Comparison of ENCODE assay signal across 8 mouse cellular contexts in the genomic region with DNA sequence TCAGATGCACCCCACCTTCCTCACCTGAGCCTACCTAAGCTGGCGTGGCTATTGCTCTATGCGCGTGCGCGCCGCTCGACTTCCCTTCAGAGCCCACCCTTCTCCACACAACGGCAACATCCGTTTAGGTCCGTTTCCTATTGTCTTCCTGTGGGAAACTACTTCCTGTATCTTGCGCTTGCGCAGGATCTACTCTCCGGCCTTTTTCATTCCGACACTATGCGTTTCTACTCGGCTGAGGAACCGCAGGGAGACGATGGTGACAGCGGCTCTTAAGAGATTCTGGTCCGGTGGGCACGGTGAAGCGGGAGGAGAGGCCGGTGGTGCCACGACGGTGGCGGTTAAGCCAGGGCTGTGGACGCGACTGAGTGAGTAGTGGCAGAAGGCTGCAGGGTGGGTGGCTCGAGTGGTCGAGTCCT. TPM values are rescaled to one million over a fixed set of nuclear protein-coding genes. Genes with fewer than 3 reads are reported as not detected.
DNase-seq lines count a peak whose midpoint lies in the region; ATAC-seq lines count a peak whose summit lies in the region.

Gene Timm29 (plus strand): TSS at position 20 of the 419 bp plus-strand sequence.
Gene Yipf2 (minus strand): TSS at position 126 of the 419 bp plus-strand sequence.

- peaks cover 55% of the 10 kb centered on the region for H3K36me3 ChIP-seq in heart, embryonic 10.5 days
- H3K36me3 ChIP-seq in kidney, embryonic 15.5 days, result peaks cover 62% of the 10 kb centered on the region

- H3K9me3 ChIP-seq in heart, embryonic 10.5 days, result no peaks in the 10 kb centered on the region
- no peaks in the 10 kb centered on the region for H3K9me3 ChIP-seq in kidney, embryonic 15.5 days (replicated peaks)

- ATAC-seq in erythroblast, adult 5-6 weeks (replicated peaks; ENCODE audit: low FRiP score, poor library complexity, severe bottlenecking), result peak; percentile 70
- ATAC-seq in kidney, embryonic 15.5 days (replicated peaks; ENCODE audit: low FRiP score), result peak; percentile 91
- ATAC-seq in monocyte, adult 5-6 weeks (replicated peaks; ENCODE audit: insufficient number of reproducible peaks, low FRiP score, low TSS enrichment, poor library complexity, severe bottlenecking), result peak; percentile 86

- H3K27me3 ChIP-seq in heart, embryonic 10.5 days (ENCODE audit: insufficient read depth, poor library complexity, severe bottlenecking), result no peaks in the 10 kb centered on the region
- H3K27me3 ChIP-seq in kidney, embryonic 15.5 days, result no peaks in the 10 kb centered on the region

- peak within 1 kb of the TSS; percentile 86 for H3K9ac ChIP-seq in kidney, embryonic 15.5 days

- 0% methylated on average over 30 of the region's 30 CpGs for WGBS in heart, embryonic 10.5 days
- under 1% methylated on average over 30 of the region's 30 CpGs for WGBS in kidney, embryonic 15.5 days

- peak within 1 kb of the TSS; percentile 96 for H3K4me2 ChIP-seq in kidney, embryonic 15.5 days

- DNase-seq in B cell, adult 2 months, result peak; percentile 88 to 89
- DNase-seq in brain, adult 2 months (ENCODE audit: low read depth, low spot score), result peak; percentile 99
- DNase-seq in heart, embryonic 10.5 days (ENCODE audit: low spot score), result peak; percentile 97
- DNase-seq in liver, result peak; percentile 85
- DNase-seq in spleen, postnatal 4 days (ENCODE audit: low spot score in 2 of 2), result peak; percentile 85 to 90

- H3K4me3 ChIP-seq in heart, embryonic 10.5 days, result peak within 1 kb of the TSS; percentile 86
- peak within 1 kb of the TSS; percentile 92 for H3K4me3 ChIP-seq in kidney, embryonic 15.5 days (replicated peaks)

- peaks cover 25% of the 10 kb centered on the region for H3K4me1 ChIP-seq in heart, embryonic 10.5 days
- H3K4me1 ChIP-seq in kidney, embryonic 15.5 days, result peaks cover 38% of the 10 kb centered on the region

- H3K27ac ChIP-seq in heart, embryonic 10.5 days, result peak within 1 kb of the TSS; percentile 88
- peak within 1 kb of the TSS; percentile 90 for H3K27ac ChIP-seq in kidney, embryonic 15.5 days

RNA-seq across cellular contexts. Expression of gene Timm29, which starts in this region (rescaled TPM):
- 11.1 and 16.7 TPM in 2 replicates for total RNA-seq in erythroblast, adult 5-6 weeks (2015; ENCODE audit: low replicate concordance)
- 16.2 and 17.0 TPM in 2 replicates for total RNA-seq in erythroblast, adult 5-6 weeks (2017; ENCODE audit: low replicate concordance)
- polyA plus RNA-seq in heart, embryonic 10.5 days (2016; fragmentation: Nextera tagmentation; extraction: Ambion mirVana), result 27.4 and 33.3 TPM in 2 replicates
- polyA plus RNA-seq in kidney, embryonic 15.5 days (2015; fragmentation: Nextera tagmentation; extraction: Ambion mirVana), result 28.4 and 28.6 TPM in 2 replicates
- 21.2 to 32.4 TPM (median 25.6 TPM) in 3 replicates for total RNA-seq in monocyte, adult 5-6 weeks (2017)

RNA-seq across cellular contexts. Expression of gene Yipf2, which starts in this region (rescaled TPM):
- 1.3 and 2.3 TPM in 2 replicates for total RNA-seq in erythroblast, adult 5-6 weeks (2015; ENCODE audit: low replicate concordance)
- total RNA-seq in erythroblast, adult 5-6 weeks (2017; ENCODE audit: low replicate concordance), result 2.6 and 5.7 TPM in 2 replicates
- polyA plus RNA-seq in heart, embryonic 10.5 days (2016; fragmentation: Nextera tagmentation; extraction: Ambion mirVana), result 17.1 and 22.8 TPM in 2 replicates
- polyA plus RNA-seq in kidney, embryonic 15.5 days (2015; fragmentation: Nextera tagmentation; extraction: Ambion mirVana), result 29.7 and 32.7 TPM in 2 replicates
- total RNA-seq in monocyte, adult 5-6 weeks (2017), result 9.4 to 12.1 TPM (median 10.3 TPM) in 3 replicates

Comparison
In these comparisons a context has a peak if more than half of its experiments do, and no peak if none do; other contexts are left out.
1. Peak in every context shown above with its lines: DNase-seq, ATAC-seq, H3K4me3 ChIP-seq and H3K27ac ChIP-seq.